Mouse (Mus musculus): ENCODE data around the gene Cyp39a1.
A peak's percentile ranks its signal among the peaks of the same experiment; 100 is the strongest.

The Cyp39a1 gene

GRCm38 (mm10) chr17:43684086-43684485 lies 16.9 kb downstream of the Cyp39a1 start:
- no peak for DNase-seq (ENCODE audit: low spot score)

- no peak for DNase-seq (ENCODE audit: low spot score)
Observed at GRCm38 (mm10) chr17:43684638-43685037, 17.4 kb downstream of the Cyp39a1 start.

- no peak for DNase-seq (ENCODE audit: low spot score)
Observed at GRCm38 (mm10) chr17:43689591-43689990, 22.4 kb downstream of the Cyp39a1 start.

GRCm38 (mm10) chr17:43698997-43699649 lies 31.9 kb downstream of the Cyp39a1 start:
- DNase-seq (ENCODE audit: low spot score): peak; percentile 61

GRCm38 (mm10) chr17:43701060-43701459 lies 33.8 kb downstream of the Cyp39a1 start:
- peak; percentile 26 for DNase-seq (ENCODE audit: low spot score)

- no peak for DNase-seq (ENCODE audit: low spot score)
Observed at GRCm38 (mm10) chr17:43704216-43704930, 37.1 kb downstream of the Cyp39a1 start.

GRCm38 (mm10) chr17:43706749-43707148 lies 39.5 kb downstream of the Cyp39a1 start:
- no peak for DNase-seq (ENCODE audit: low spot score)

GRCm38 (mm10) chr17:43707254-43707653 lies 40.0 kb downstream of the Cyp39a1 start:
- peak; percentile 40 for DNase-seq (ENCODE audit: low spot score)

- no peak for DNase-seq (ENCODE audit: low spot score)
Observed at GRCm38 (mm10) chr17:43711557-43712352, 44.5 kb downstream of the Cyp39a1 start.

GRCm38 (mm10) chr17:43714191-43714590 lies 47.0 kb downstream of the Cyp39a1 start:
- no peak for DNase-seq (ENCODE audit: low spot score)

- no peak for DNase-seq (ENCODE audit: low spot score)
Observed at GRCm38 (mm10) chr17:43716601-43717000, 49.4 kb downstream of the Cyp39a1 start.

- DNase-seq (ENCODE audit: low spot score): no peak
Observed at GRCm38 (mm10) chr17:43719401-43719800, 52.2 kb downstream of the Cyp39a1 start.

GRCm38 (mm10) chr17:43724480-43724879 lies 57.3 kb downstream of the Cyp39a1 start:
- DNase-seq (ENCODE audit: low spot score): no peak

- DNase-seq (ENCODE audit: low spot score): no peak
Observed at GRCm38 (mm10) chr17:43731327-43731726, 64.1 kb downstream of the Cyp39a1 start.

GRCm38 (mm10) chr17:43731976-43732375 lies 64.8 kb downstream of the Cyp39a1 start:
- no peak for DNase-seq (ENCODE audit: low spot score)

GRCm38 (mm10) chr17:43734252-43734651 lies 67.0 kb downstream of the Cyp39a1 start:
- DNase-seq (ENCODE audit: low spot score): no peak

GRCm38 (mm10) chr17:43743933-43744332 lies 76.7 kb downstream of the Cyp39a1 start:
- no peak for DNase-seq (ENCODE audit: low spot score)

- DNase-seq (ENCODE audit: low spot score): no peak
Observed at GRCm38 (mm10) chr17:43744425-43744824, 77.2 kb downstream of the Cyp39a1 start.

GRCm38 (mm10) chr17:43751146-43751545 lies 83.9 kb downstream of the Cyp39a1 start:
- no peak for DNase-seq (ENCODE audit: low spot score)

- DNase-seq (ENCODE audit: low spot score): no peak
Observed at GRCm38 (mm10) chr17:43752811-43753210, 85.6 kb downstream of the Cyp39a1 start.

- no peak for DNase-seq (ENCODE audit: low spot score)
Observed at GRCm38 (mm10) chr17:43754687-43755086, 87.5 kb downstream of the Cyp39a1 start.

GRCm38 (mm10) chr17:43758607-43759259 lies 91.5 kb downstream of the Cyp39a1 start:
- peak; percentile 48 for DNase-seq (ENCODE audit: low spot score)

All from lung, postnatal 25 days (tissue).